Mouse (Mus musculus) left cerebral cortex, adult 2 months (tissue): ENCODE measurements around the gene Psmd9. TPM values are rescaled to one million over a fixed set of nuclear protein-coding genes. Genes with fewer than 3 reads are reported as not detected.

Experiments
- DNase-seq, 2 experiments: peaks; one replicate each; pipeline ENCODE4 v3.0.0; 2021 to 2022; ENCODE audit warnings: low spot score in 2 of 2, mixed read lengths in 1 of 2; ENCODE audit errors: extremely low spot score in 1 of 2
- H3K27ac ChIP-seq: fragments of 200-600 bp; 2 replicates; pipeline ENCODE4 v1.8.1; 2022
- H3K4me3 ChIP-seq: fragments of 200-600 bp; 2 replicates; pipeline ENCODE4 v1.8.1; 2022
- CTCF ChIP-seq: fragments of 200-600 bp; IDR thresholded peaks from 2 replicates; pipeline ENCODE4 v1.8.1; 2022; ENCODE audit warnings: antibody characterized with exemption, mild to moderate bottlenecking, moderate library complexity
- intact Hi-C: fragments of 180-260 bp; cut with DNase I; formaldehyde crosslinking; loops from one replicate; pipeline ENCODE4 v1.15.1; 2025
- total RNA-seq, 2 experiments: library from RNA; stranded (reverse); gene quantifications; 2 replicates each; pipeline ENCODE4 v1.2.3; 2021

Gene Psmd9
- total RNA-seq, 2 experiments from 2014 or later: 23.4 to 24.9 TPM

GRCm38 (mm10) chr5:123236426-123236825 lies 67.2 kb downstream of the Psmd9 start:
- peak; percentile 45 to 59 for DNase-seq
- intact Hi-C loops: no loop called here
- Histone ChIP-seq H3K4me3 (no peak overlapping the region), H3K27ac (no peak overlapping the region)
- TF ChIP-seq CTCF: no peak

DNA sequence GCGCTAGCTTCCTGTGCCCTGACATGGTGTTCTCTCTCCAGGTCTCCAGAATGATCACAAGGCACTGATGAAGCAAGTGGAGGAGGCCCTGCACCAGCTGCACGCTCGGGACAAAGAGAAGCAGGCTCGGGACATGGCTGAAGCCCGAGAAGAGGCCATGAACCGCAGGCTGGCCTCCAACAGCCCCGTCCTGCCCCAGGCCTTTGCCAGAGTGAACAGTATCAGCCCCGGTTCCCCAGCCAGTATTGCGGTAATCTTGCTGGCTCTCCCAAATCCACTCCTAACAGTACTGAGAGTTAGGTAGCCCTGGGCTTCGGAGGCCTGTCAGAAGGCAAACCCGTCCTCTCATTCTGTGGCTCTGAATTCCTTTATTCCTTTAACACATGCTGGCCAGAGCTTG lies 70.3 kb downstream of the Psmd9 start:
- intact Hi-C loops: no loop called here
- TF ChIP-seq CTCF: no peak
- no peak overlapping the region for H3K27ac ChIP-seq
- no peak overlapping the region for H3K4me3 ChIP-seq
- DNase-seq: no peak

- no peak overlapping the region for H3K27ac ChIP-seq
- no peak overlapping the region for H3K4me3 ChIP-seq
- peak in 1 of 2 experiments; percentile 55 for DNase-seq
- intact Hi-C loops: no loop called here
- TF ChIP-seq CTCF: peak; percentile 75
These were observed 76.3 kb downstream of the Psmd9 start for GRCm38 (mm10) chr5:123245518-123245917.

DNA sequence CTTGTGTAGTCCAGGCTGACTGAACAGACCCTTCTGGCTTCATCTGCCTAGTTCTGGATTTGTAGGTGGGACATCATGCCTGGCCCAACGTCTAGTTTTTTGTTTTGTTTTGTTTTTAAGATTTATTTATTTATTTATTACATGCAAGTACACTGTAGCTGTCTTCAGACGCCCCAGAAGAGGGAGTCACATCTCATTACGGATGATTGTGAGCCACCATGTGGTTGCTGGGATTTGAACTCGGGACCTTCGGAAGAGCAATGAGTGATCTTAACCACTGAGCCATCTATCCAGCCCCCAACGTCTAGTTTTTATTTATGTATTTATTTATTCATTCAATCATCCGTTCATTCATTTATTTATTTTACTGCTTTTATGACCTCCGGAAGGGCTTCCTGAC lies 82.2 kb downstream of the Psmd9 start:
- Histone ChIP-seq H3K4me3 (no peak overlapping the region), H3K27ac (no peak overlapping the region)
- TF ChIP-seq CTCF: no peak
- intact Hi-C loops: loop anchor here (2.0 to 5.0 kb wide), 2 partner anchors 185 to 246 kb away; no protein-coding TSS in a partner anchor
- no peak for DNase-seq

DNA sequence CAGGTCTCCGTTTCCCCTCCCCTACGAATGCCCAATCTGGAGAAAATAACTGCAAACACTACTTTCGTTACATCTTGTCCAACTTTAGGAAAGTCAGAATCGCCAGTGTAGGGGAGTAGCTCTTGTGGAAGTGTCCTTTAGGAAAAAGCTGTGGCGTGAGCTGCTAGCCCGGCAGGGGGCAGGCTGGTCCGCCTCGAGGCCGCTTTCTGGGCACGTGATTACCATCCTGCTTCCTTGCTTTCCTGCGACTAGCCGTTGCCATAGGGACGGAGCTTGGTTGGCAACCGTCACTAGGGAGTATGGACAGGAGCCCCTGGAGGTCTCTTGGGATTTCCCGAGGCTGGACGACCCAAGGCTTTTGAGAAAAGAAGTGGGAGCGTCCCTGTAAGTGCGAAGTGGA lies 82.6 kb downstream of the Psmd9 start, which contains the start of gene Wdr66:
Gene Wdr66 (plus strand): TSS at position 269 of the 400 bp plus-strand sequence.
- TF ChIP-seq CTCF: peak; percentile 87
- Histone ChIP-seq H3K4me3 (peak within 1 kb of the TSS; percentile 55), H3K27ac (peak within 1 kb of the TSS; percentile 47; the same call in 1 of the 2 replicates)
- peak; percentile 89 to 91 for DNase-seq
- intact Hi-C loops: loop anchor here (2.0 to 5.0 kb wide), 2 partner anchors 185 to 245 kb away; no protein-coding TSS in a partner anchor

- no peak for TF ChIP-seq CTCF
- intact Hi-C loops: loop anchor here (1.0 to 5.0 kb wide), 2 partner anchors 70 to 87 kb away; no protein-coding TSS in a partner anchor
These were observed 87.9 kb downstream of the Psmd9 start for GRCm38 (mm10) chr5:123256841-123257755.

GRCm38 (mm10) chr5:123258990-123259389 lies 89.8 kb downstream of the Psmd9 start:
- DNase-seq: peak; percentile 39 to 53
- intact Hi-C loops: loop anchor here (5.0 kb wide), 1 partner anchor 68 kb away; no protein-coding TSS in a partner anchor
- H3K27ac ChIP-seq: no peak overlapping the region
- no peak overlapping the region for H3K4me3 ChIP-seq
- peak; percentile 76 for TF ChIP-seq CTCF

More at GRCm38 (mm10) chr5:123256841-123257755, 87.9 kb downstream of the Psmd9 start:
- Histone ChIP-seq H3K4me3 (no peak overlapping the region), H3K27ac (peak overlapping the region; percentile 61)
- peak; percentile 61 to 73 for DNase-seq

DNA sequence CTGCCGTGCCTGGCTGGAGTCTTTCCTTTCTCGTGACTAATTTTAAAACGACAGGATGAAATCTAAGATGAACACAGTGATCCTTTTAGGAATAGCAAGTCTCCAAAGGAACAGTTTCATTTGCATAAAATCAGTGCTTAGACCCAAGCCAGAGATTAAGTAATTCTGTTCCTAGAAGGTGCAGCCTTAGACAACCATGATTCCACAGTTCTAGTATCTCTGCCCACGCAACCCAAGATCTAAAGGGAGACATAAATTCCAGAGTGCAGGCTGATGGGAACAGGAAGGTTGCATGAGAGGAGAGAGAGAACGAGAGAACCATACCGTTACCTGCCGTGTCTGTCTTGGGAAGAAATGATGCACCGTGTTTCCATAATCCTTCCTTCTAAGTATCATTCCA lies 91.5 kb downstream of the Psmd9 start:
- intact Hi-C loops: no loop called here
- H3K27ac ChIP-seq: no peak overlapping the region
- no peak for DNase-seq
- no peak overlapping the region for H3K4me3 ChIP-seq
- no peak for TF ChIP-seq CTCF

GRCm38 (mm10) chr5:123266909-123267308 lies 97.7 kb downstream of the Psmd9 start:
- no peak for DNase-seq
- intact Hi-C loops: no loop called here
- H3K4me3 ChIP-seq: no peak overlapping the region
- no peak overlapping the region for H3K27ac ChIP-seq
- peak; percentile 23; the same call in 1 of the 2 replicates for TF ChIP-seq CTCF

GRCm38 (mm10) chr5:123268477-123269474 lies 99.6 kb downstream of the Psmd9 start:
- H3K27ac ChIP-seq: no peak overlapping the region
- TF ChIP-seq CTCF: no peak; the same call in none of the 2 replicates
- DNase-seq: no peak
- intact Hi-C loops: no loop called here
- H3K4me3 ChIP-seq: no peak overlapping the region

DNA sequence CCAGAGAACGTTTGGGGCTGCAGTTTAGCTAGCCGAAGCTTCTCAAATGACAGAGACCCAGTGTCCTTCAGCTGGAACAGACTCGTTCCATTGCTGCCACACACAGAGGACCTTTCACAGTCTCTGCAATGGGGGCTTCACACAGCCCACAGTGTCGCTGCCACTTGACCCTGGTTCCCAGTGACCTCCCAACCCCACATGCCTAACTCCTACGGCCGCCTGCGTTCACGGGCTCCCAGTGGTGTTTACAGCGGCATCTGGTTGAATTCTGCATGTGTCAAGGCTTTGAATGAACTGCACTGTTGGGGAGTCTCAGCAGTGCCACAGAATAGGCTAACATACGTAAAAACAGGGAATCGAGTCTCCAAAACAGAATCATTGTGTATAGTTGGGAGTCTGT lies 101.7 kb downstream of the Psmd9 start:
- no peak overlapping the region for H3K27ac ChIP-seq
- H3K4me3 ChIP-seq: no peak overlapping the region
- intact Hi-C loops: no loop called here
- TF ChIP-seq CTCF: no peak
- DNase-seq: no peak
